Comparison of ENCODE assay signal across 32 mouse cellular contexts in genomic region chr6:134136315-134136714, GRCm38 (mm10).
"Had no signal": no experiment of that assay in that cellular context is flagged by ENCODE, and none has a peak within 500 bp of the region (broad histone marks: within the 10 kb centered on the region; RNA-seq: fewer than 3 reads in every experiment).

No protein-coding gene starts in this region.

- H3K27ac ChIP-seq: limb, embryonic 10.5 days; limb, embryonic 12.5 days; limb, embryonic 13.5 days; limb, embryonic 15.5 days; liver, embryonic 12.5 days; liver, embryonic 13.5 days; liver, embryonic 14.5 days; liver, embryonic 15.5 days; lung, embryonic 15.5 days; macrophage; midbrain, embryonic 10.5 days; midbrain, embryonic 12.5 days; midbrain, embryonic 13.5 days; midbrain, embryonic 15.5 days; neural tube, embryonic 12.5 days had no signal

- H3K4me3 ChIP-seq: limb, embryonic 10.5 days; limb, embryonic 12.5 days; limb, embryonic 13.5 days; limb, embryonic 15.5 days; liver, embryonic 12.5 days; liver, embryonic 13.5 days; liver, embryonic 15.5 days; lung, embryonic 15.5 days; megakaryocyte, embryonic 14.5 days; midbrain, embryonic 10.5 days; midbrain, embryonic 12.5 days; midbrain, embryonic 13.5 days; midbrain, embryonic 15.5 days; myocyte; neural tube, embryonic 12.5 days had no signal

- H3K9ac ChIP-seq: limb, embryonic 12.5 days; limb, embryonic 13.5 days; limb, embryonic 15.5 days; liver, embryonic 12.5 days; liver, embryonic 13.5 days; liver, embryonic 14.5 days; liver, embryonic 15.5 days; liver, postnatal 0 days; lung, embryonic 14.5 days; lung, embryonic 15.5 days; midbrain, embryonic 12.5 days; midbrain, embryonic 13.5 days; midbrain, embryonic 15.5 days; neural tube, embryonic 12.5 days had no signal

- DNase-seq: left cerebral cortex, postnatal 4 days; liver; liver, embryonic 13.5 days; liver, postnatal 0 days; lung, adult 18-20 months; lung, adult 2 months; lung, embryonic 14.5 days; lung, postnatal 10 days; lung, postnatal 14 days; lung, postnatal 36 days; lung, postnatal 4 days; midbrain, embryonic 14.5 days had no signal

- ATAC-seq: liver, embryonic 12.5 days; liver, postnatal 0 days; lung, postnatal 0 days; midbrain, embryonic 13.5 days; midbrain, embryonic 15.5 days; midbrain, embryonic 16.5 days had no signal

- H3K36me3 ChIP-seq: limb, embryonic 15.5 days; liver, embryonic 15.5 days; lung, embryonic 15.5 days; midbrain, embryonic 12.5 days; midbrain, embryonic 13.5 days; midbrain, embryonic 15.5 days had no signal

- H3K9me3 ChIP-seq: limb, embryonic 10.5 days; limb, embryonic 12.5 days; limb, embryonic 13.5 days; limb, embryonic 15.5 days; liver, embryonic 12.5 days; liver, embryonic 13.5 days; liver, embryonic 15.5 days; lung, embryonic 15.5 days; megakaryocyte, embryonic 14.5 days; midbrain, embryonic 10.5 days; midbrain, embryonic 12.5 days; midbrain, embryonic 13.5 days; midbrain, embryonic 15.5 days; neural tube, embryonic 12.5 days had no signal

- H3K4me2 ChIP-seq: limb, embryonic 12.5 days; limb, embryonic 13.5 days; limb, embryonic 15.5 days; liver, embryonic 11.5 days; liver, embryonic 12.5 days; liver, embryonic 13.5 days; liver, embryonic 15.5 days; lung, embryonic 14.5 days; lung, embryonic 15.5 days; midbrain, embryonic 11.5 days; midbrain, embryonic 12.5 days; midbrain, embryonic 13.5 days; midbrain, embryonic 15.5 days; neural tube, embryonic 12.5 days had no signal

- H3K27me3 ChIP-seq: limb, embryonic 12.5 days; limb, embryonic 13.5 days; limb, embryonic 15.5 days; liver, embryonic 12.5 days; liver, embryonic 13.5 days; liver, embryonic 15.5 days; lung, embryonic 15.5 days; megakaryocyte, embryonic 14.5 days; midbrain, embryonic 12.5 days; midbrain, embryonic 13.5 days; midbrain, embryonic 15.5 days; neural tube, embryonic 12.5 days had no signal

- H3K4me1 ChIP-seq: midbrain, embryonic 10.5 days had no signal
